Mouse (Mus musculus) liver, embryonic 16.5 days (tissue): Measurements from ENCODE around the gene Ppp1r15a. TPM values are rescaled to one million over a fixed set of nuclear protein-coding genes. Genes with fewer than 3 reads are reported as not detected.
A peak's percentile ranks its signal among the peaks of the same experiment; 100 is the strongest.

Experiments used
- ATAC-seq: fragments of 200-750 bp; cut with Nextera tagmentation; 2 replicates; pipeline ENCODE4 v1.8.0; 2017; ENCODE audit warnings: low read depth, mild to moderate bottlenecking, moderate number of reproducible peaks, moderate library complexity
- H3K27ac ChIP-seq: fragments of 300-500 bp; sonication (generic); 2 replicates; pipeline ENCODE4 v1.5.1; 2014; ENCODE audit warnings: mild to moderate bottlenecking, low read length
- H3K27me3 ChIP-seq: fragments of 300-500 bp; sonication (generic); 2 replicates; pipeline ENCODE4 v1.6.1; 2014; ENCODE audit warnings: low read depth, low read length, mixed read lengths; ENCODE audit not compliant: control insufficient read depth, insufficient read depth
- H3K36me3 ChIP-seq: fragments of 300-500 bp; sonication (generic); 2 replicates; pipeline ENCODE4 v1.6.1; 2014; ENCODE audit warnings: mild to moderate bottlenecking; ENCODE audit not compliant: control insufficient read depth, insufficient read depth
- H3K4me1 ChIP-seq: fragments of 300-500 bp; sonication (generic); 2 replicates; pipeline ENCODE4 v1.6.1; 2014; ENCODE audit warnings: low read depth, low read length, mixed read lengths; ENCODE audit not compliant: control insufficient read depth
- H3K4me2 ChIP-seq: fragments of 300-500 bp; sonication (generic); 2 replicates; pipeline ENCODE4 v1.6.1; 2014; ENCODE audit warnings: low read depth, low read length, mixed read lengths
- H3K4me3 ChIP-seq: fragments of 300-500 bp; sonication (generic); 2 replicates; pipeline ENCODE4 v1.5.1; 2014; ENCODE audit warnings: low read depth, mild to moderate bottlenecking, low read length
- H3K9ac ChIP-seq: fragments of 300-500 bp; sonication (generic); 2 replicates; pipeline ENCODE4 v1.6.1; 2014; ENCODE audit warnings: low read depth, low read length
- H3K9me3 ChIP-seq: fragments of 300-500 bp; sonication (generic); replicated peaks from 2 replicates; pipeline ENCODE4 v1.6.1; 2016; ENCODE audit warnings: low read length; ENCODE audit not compliant: control insufficient read depth
- WGBS: fragments of 180-500 bp; shearing (Covaris S2); extraction: QIAGEN DNeasy Blood & Tissue Kit; methylation state at CpG from one replicate; pipeline ENCODE4 v1.1.7; 2014; ENCODE audit not compliant: insufficient replicate concordance; 5-methylcytosine and 5-hydroxymethylcytosine counted together
- polyA plus RNA-seq: library from polyadenylated mRNA; unstranded; fragments of >200 nt; fragmentation: Nextera tagmentation; extraction: Ambion mirVana; gene quantifications from 2 replicates; pipeline ENCODE4 v1.2.1, GENCODE M21; 2015

Gene Ppp1r15a
- polyA plus RNA-seq, 1 experiment from 2014 or later: 328 TPM

DNA sequence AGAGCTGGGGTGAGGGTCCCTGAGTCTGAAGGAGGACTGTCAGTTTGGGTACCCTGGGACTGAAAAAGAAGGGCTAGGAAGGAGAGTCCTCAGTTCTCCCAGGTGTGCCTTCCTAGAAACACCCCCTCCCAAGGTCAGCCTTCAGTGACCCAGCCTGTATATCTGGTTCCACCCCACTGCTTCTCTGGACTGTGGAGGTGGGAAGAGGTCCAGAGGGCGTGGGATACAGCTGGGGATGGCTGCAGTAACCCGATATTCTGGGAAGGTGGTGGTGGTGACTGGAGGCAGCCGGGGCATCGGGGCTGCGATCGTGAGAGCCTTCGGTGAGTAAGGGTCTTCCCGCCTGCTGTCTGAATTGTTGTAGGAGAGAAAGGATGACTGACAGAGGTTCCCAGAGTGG is 28.7 kb upstream of the Ppp1r15a start, which contains the start of gene Hsd17b14:
Gene Hsd17b14 (plus strand): TSS at position 150 of the 400 bp plus-strand sequence.
- no peak within 1 kb of the TSS for H3K4me3 ChIP-seq
- no peaks in the 10 kb centered on the region for H3K36me3 ChIP-seq
- H3K9ac ChIP-seq: no peak within 1 kb of the TSS
- no peaks in the 10 kb centered on the region for H3K27me3 ChIP-seq
- WGBS: 47% methylated on average over 8 of the region's 8 CpGs
- H3K4me2 ChIP-seq: no peak within 1 kb of the TSS
- H3K4me1 ChIP-seq: peaks cover 4% of the 10 kb centered on the region
- no peaks in the 10 kb centered on the region for H3K9me3 ChIP-seq
- ATAC-seq: no peak
- H3K27ac ChIP-seq: no peak within 1 kb of the TSS

DNA sequence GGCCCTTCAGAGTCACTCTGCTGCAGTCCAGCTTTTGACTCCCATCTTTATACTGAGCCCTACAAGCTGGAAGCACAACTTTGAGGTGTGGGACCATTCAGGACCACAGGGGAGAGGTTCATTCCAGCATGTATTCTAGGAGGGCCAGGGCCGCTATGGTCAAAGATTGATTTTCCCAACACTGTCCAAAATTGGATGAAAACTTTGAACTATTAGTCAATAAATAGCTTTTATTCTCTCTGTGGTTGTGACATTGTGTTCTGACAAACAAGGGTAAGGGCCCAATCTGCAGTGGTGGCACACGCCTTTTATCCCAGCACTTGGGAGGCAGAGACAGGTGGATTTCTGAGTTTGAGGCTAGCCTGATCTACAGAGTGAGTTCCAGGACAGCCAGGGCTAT is 27.9 kb upstream of the Ppp1r15a start:
- Histone ChIP-seq H3K9me3 (no peaks in the 10 kb centered on the region), H3K36me3 (no peaks in the 10 kb centered on the region), H3K4me2 (no peak overlapping the region), H3K27me3 (no peaks in the 10 kb centered on the region), H3K4me3 (no peak overlapping the region), H3K27ac (no peak overlapping the region), H3K4me1 (peaks cover 4% of the 10 kb centered on the region), H3K9ac (no peak overlapping the region)
- peak; percentile 19; the same call in 1 of the 2 replicates for ATAC-seq
- WGBS: 48% methylated on average over 2 of the region's 2 CpGs

DNA sequence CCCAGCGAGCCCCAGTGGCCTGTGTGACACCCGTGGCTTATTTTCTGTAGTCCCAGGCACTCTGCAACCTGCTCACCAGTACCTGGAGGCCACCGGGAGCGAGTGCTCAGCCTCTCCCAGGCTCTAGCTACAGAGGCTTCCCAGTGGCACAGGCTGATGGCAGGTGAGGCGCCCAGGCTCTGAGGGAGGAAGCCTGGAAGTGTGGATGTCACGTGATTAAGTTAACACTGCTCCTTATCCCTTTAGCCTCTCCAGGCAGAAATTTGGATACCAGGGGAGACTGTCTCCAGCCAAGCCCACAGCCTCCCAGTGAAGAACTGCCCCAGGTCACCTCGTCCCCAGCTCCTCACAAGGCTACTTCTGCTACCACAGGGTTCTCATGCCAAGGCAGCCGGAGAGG is 27.5 kb upstream of the Ppp1r15a start:
- Histone ChIP-seq H3K9me3 (no peaks in the 10 kb centered on the region), H3K4me2 (no peak overlapping the region), H3K4me3 (no peak overlapping the region), H3K4me1 (peaks cover 4% of the 10 kb centered on the region), H3K36me3 (no peaks in the 10 kb centered on the region), H3K9ac (no peak overlapping the region), H3K27me3 (no peaks in the 10 kb centered on the region), H3K27ac (no peak overlapping the region)
- 0 out of 2 replicates have a peak, but pooled peaks have one; percentile 3 for ATAC-seq
- WGBS: 60% methylated on average over 8 of the region's 8 CpGs

DNA sequence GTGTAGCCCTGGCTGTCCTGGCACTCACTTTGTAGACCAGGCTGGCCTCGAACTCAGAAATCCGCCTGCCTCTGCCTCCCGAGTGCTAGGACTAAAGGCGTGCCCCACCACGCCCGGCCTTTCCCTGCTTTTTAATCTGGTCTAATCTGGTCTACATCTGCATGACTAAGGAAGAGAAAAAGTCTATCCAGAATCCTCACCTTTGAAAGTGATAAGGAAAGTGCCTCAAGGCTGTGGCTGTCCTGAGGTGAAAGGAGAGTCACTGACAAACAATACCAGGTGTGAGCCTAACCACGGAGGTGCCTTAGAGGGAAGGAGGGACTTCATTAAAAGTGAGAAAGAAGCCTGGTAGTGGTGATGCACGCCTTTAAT is 25.4 kb upstream of the Ppp1r15a start:
- peaks cover 4% of the 10 kb centered on the region for H3K4me1 ChIP-seq
- no peak overlapping the region for H3K4me3 ChIP-seq
- no peaks in the 10 kb centered on the region for H3K9me3 ChIP-seq
- H3K4me2 ChIP-seq: no peak overlapping the region
- H3K27me3 ChIP-seq: no peaks in the 10 kb centered on the region
- no peaks in the 10 kb centered on the region for H3K36me3 ChIP-seq
- 47% methylated on average over 8 of the region's 8 CpGs for WGBS
- no peak overlapping the region for H3K27ac ChIP-seq
- H3K9ac ChIP-seq: no peak overlapping the region
- ATAC-seq: no peak

DNA sequence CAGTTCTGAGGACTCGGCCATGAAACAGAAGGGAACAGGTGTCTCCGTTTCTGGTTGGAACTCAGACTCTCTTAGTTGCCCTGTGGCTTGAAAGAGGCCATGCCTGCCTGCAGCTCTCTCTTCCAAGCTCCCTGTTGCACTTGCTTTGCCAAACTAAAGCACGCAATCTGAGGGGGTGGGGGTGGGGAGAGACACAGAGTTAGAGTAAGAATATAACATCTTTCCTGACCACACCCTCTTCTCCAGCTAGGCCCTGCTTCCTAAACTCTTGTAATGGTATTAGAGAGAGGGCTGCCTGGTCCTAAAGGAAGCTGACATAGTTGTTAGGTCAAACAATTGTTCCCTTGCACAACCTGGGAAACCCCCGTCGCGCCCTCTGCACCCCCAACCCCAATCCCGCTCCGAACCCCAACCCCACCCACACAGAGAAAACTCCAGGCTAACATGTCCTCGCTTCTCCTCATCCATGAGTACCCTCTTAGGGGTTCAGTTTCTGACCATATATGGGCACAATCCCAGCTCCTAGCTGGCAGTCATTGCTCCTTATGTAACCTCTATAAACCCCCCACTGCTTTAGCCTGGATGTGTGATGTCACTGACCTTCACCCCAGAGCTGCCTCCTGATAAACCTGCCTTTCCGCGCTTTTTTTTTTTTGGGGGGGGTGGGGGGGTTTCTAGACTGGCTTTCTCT is 24.9 kb upstream of the Ppp1r15a start:
- H3K27ac ChIP-seq: no peak overlapping the region
- no peak overlapping the region for H3K4me3 ChIP-seq
- peak; percentile 12; the same call in 1 of the 2 replicates for ATAC-seq
- H3K4me1 ChIP-seq: peaks cover 4% of the 10 kb centered on the region
- H3K9me3 ChIP-seq: no peaks in the 10 kb centered on the region
- H3K4me2 ChIP-seq: no peak overlapping the region
- H3K36me3 ChIP-seq: no peaks in the 10 kb centered on the region
- H3K9ac ChIP-seq: no peak overlapping the region
- H3K27me3 ChIP-seq: no peaks in the 10 kb centered on the region
- 68% methylated on average over 11 of the region's 11 CpGs for WGBS

DNA sequence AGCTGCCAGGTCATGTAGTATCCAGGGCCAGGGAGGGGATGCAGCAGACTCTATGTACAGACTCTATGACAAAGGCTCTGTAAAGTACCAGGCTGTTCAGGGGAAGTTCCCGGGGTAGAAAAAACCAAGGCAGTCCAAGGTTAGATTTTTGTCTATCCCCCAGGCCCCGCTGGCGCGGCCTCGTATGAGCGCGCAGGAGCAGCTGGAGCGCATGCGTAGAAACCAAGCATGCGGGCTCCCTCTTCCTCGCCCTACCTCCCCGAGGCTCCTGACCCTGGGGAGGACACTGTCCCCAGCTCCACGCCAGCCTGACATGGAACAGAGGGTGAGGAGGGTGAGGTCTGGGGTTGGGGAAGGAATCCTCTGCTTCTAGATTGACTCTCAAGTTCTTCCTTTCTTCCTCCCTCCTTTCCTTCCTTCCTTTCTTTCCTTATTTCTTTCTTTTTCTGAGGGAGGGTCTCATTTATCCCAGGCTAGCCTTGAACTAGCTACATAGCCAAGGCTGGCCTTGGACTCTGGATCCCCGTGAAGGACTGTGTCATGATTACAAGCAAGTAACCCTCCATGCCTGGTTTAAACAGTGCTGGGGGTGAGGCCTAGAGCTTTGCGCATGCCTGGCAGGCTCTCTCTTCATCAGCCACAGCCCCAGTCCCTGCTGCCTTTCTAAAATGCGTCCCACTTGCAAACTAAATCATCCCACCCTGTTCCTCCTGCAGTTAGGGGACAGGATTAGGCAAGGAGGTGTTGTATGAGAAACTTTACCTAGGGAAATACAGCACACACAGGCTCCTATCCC is 23.8 kb upstream of the Ppp1r15a start:
- WGBS: 76% methylated on average over 16 of the region's 16 CpGs
- Histone ChIP-seq H3K9me3 (no peaks in the 10 kb centered on the region; the same call in 1 of the 2 replicates), H3K36me3 (no peaks in the 10 kb centered on the region), H3K4me3 (no peak overlapping the region), H3K9ac (no peak overlapping the region), H3K27me3 (no peaks in the 10 kb centered on the region), H3K4me2 (no peak overlapping the region), H3K27ac (no peak overlapping the region), H3K4me1 (peaks cover 4% of the 10 kb centered on the region)
- no peak for ATAC-seq

DNA sequence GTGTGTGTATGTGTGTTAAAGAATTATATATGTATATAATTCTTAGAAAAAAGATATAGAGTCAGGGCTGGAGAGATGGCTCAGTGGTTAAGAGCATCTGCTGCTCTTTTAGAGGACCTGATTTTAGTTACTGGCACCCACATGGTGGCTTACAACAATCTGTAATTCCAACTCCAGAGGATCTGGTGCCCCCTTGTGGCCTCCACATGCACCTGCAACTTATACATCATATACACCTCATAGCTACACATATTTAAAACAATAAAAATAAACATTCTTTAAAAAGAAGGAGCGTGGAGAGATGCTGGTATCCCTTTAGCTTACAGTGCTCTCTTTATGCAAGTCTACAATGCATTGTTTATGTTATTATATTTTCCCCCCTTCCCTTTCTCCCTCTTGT is 18.5 kb upstream of the Ppp1r15a start:
- H3K4me1 ChIP-seq: no peaks in the 10 kb centered on the region; the same call in 1 of the 2 replicates
- H3K27ac ChIP-seq: no peak overlapping the region
- H3K4me2 ChIP-seq: no peak overlapping the region
- no peaks in the 10 kb centered on the region for H3K27me3 ChIP-seq
- no peaks in the 10 kb centered on the region; the same call in 1 of the 2 replicates for H3K9me3 ChIP-seq
- WGBS: 51% methylated on average over 1 of the region's 1 CpGs
- no peak for ATAC-seq
- no peaks in the 10 kb centered on the region for H3K36me3 ChIP-seq
- no peak overlapping the region for H3K9ac ChIP-seq
- no peak overlapping the region for H3K4me3 ChIP-seq

DNA sequence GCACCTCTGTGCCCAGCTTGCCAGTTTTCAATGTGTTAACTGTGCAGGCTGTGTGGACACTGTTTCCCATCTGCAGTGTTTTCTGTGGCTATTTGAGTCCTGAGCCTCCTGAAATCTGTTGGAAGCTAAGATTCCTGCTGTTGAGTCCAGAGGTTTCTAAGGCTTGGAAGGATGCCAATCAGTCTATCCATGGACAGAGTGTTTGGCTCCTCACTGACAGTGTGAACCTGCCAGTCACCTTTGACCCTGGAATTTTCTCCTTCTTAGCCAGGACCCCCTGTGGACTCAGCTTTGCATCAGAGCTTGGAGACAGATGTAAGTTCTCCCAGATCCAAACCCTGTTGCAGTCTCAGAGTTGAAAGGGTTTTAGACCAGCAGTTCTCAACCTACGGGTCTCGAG is 14.1 kb upstream of the Ppp1r15a start:
- H3K4me1 ChIP-seq: no peaks in the 10 kb centered on the region; the same call in 1 of the 2 replicates
- no peaks in the 10 kb centered on the region for H3K36me3 ChIP-seq
- ATAC-seq: 0 out of 2 replicates have a peak, but pooled peaks have one; percentile 41
- no peaks in the 10 kb centered on the region; the same call in 1 of the 2 replicates for H3K9me3 ChIP-seq
- 69% methylated on average over 2 of the region's 2 CpGs for WGBS
- H3K4me3 ChIP-seq: no peak overlapping the region
- H3K9ac ChIP-seq: no peak overlapping the region
- no peak overlapping the region for H3K27ac ChIP-seq
- peaks cover 8% of the 10 kb centered on the region for H3K27me3 ChIP-seq
- no peak overlapping the region for H3K4me2 ChIP-seq

DNA sequence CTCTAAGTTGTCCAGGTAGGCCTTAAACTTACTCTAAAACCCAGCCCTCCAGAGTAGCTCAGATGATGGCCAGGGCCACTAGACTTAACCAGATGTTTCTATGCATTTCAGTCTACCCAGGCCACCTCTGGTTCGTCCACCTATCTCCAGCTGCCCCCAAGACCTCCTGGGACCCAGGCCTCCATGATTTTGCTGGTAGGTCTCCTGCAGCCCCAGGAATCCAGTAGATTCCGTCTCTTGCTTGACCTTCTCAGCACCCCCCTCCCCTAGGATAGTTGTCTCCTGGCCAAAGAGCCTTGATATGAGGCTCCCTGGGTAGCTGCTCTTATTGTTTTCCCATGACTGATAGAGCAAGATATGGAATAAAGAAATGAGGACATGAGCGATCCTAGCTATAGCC is 13.0 kb upstream of the Ppp1r15a start:
- H3K27ac ChIP-seq: no peak overlapping the region
- H3K9ac ChIP-seq: no peak overlapping the region
- no peaks in the 10 kb centered on the region for H3K36me3 ChIP-seq
- no peaks in the 10 kb centered on the region; the same call in 1 of the 2 replicates for H3K4me1 ChIP-seq
- no peak overlapping the region for H3K4me3 ChIP-seq
- peaks cover 8% of the 10 kb centered on the region for H3K27me3 ChIP-seq
- no peaks in the 10 kb centered on the region for H3K9me3 ChIP-seq
- H3K4me2 ChIP-seq: no peak overlapping the region
- ATAC-seq: no peak
- 67% methylated on average over 3 of the region's 3 CpGs for WGBS
